Mouse (Mus musculus) retina, postnatal 7 days (tissue): ENCODE measurements around the gene Rnft2.

Experiments used
- DNase-seq: peaks from one replicate; pipeline ENCODE4 v3.0.0-alpha.2; 2012; ENCODE audit warnings: low read depth, low spot score

Gene Rnft2

GRCm38 (mm10) chr5:118244606-118245443, at the start of gene Rnft2, which contains the start of gene 2410131K14Rik:
Gene Rnft2 (minus strand): TSS chr5:118245116.
Gene 2410131K14Rik (plus strand): TSS chr5:118245227.
- peak; percentile 98 for DNase-seq

GRCm38 (mm10) chr5:118294086-118294864, 49.4 kb upstream of the Rnft2 start:
- DNase-seq = no peak

- DNase-seq = no peak
Measured at GRCm38 (mm10) chr5:118292476-118292875, 47.6 kb upstream of the Rnft2 start.

GRCm38 (mm10) chr5:118291453-118291852, 46.5 kb upstream of the Rnft2 start:
- no peak for DNase-seq

GRCm38 (mm10) chr5:118277741-118278495, 33.0 kb upstream of the Rnft2 start:
- DNase-seq = no peak

- no peak for DNase-seq
Measured at GRCm38 (mm10) chr5:118276711-118277110, 31.8 kb upstream of the Rnft2 start.

GRCm38 (mm10) chr5:118276281-118276680, 31.4 kb upstream of the Rnft2 start:
- no peak for DNase-seq

GRCm38 (mm10) chr5:118274546-118274945, 29.6 kb upstream of the Rnft2 start:
- no peak for DNase-seq

GRCm38 (mm10) chr5:118273446-118273845, 28.5 kb upstream of the Rnft2 start:
- no peak for DNase-seq

- DNase-seq = no peak
Measured at GRCm38 (mm10) chr5:118271449-118272110, 26.7 kb upstream of the Rnft2 start.

GRCm38 (mm10) chr5:118268987-118269386, 24.1 kb upstream of the Rnft2 start:
- DNase-seq = peak; percentile 76

GRCm38 (mm10) chr5:118266309-118266708, 21.4 kb upstream of the Rnft2 start:
- no peak for DNase-seq

GRCm38 (mm10) chr5:118265366-118265765, 20.4 kb upstream of the Rnft2 start:
- DNase-seq = no peak

GRCm38 (mm10) chr5:118264279-118264678, 19.4 kb upstream of the Rnft2 start:
- DNase-seq = no peak

GRCm38 (mm10) chr5:118262418-118262817, 17.5 kb upstream of the Rnft2 start:
- DNase-seq = no peak

- DNase-seq = no peak
Measured at GRCm38 (mm10) chr5:118261181-118261580, 16.3 kb upstream of the Rnft2 start.

GRCm38 (mm10) chr5:118260642-118261041, 15.7 kb upstream of the Rnft2 start:
- DNase-seq = no peak

GRCm38 (mm10) chr5:118260055-118260454, 15.1 kb upstream of the Rnft2 start:
- DNase-seq = no peak

- no peak for DNase-seq
Measured at GRCm38 (mm10) chr5:118259636-118260035, 14.7 kb upstream of the Rnft2 start.

GRCm38 (mm10) chr5:118259152-118259551, 14.2 kb upstream of the Rnft2 start:
- no peak for DNase-seq

- DNase-seq = no peak
Measured at GRCm38 (mm10) chr5:118256981-118257380, 12.1 kb upstream of the Rnft2 start.
